Mouse (Mus musculus) forebrain, embryonic 10.5 days (tissue): Measurements from ENCODE around the gene Adamts10. TPM values are rescaled to one million over a fixed set of nuclear protein-coding genes. Genes with fewer than 3 reads are reported as not detected.

Experiments
- DNase-seq: peaks from one replicate; pipeline ENCODE4 v3.0.0-alpha.2; 2017; ENCODE audit warnings: low spot score; ENCODE audit errors: extremely low spot score
- H3K27ac ChIP-seq: fragments of 300-500 bp; sonication (generic); 2 replicates; pipeline ENCODE4 v1.5.1; 2016; ENCODE audit warnings: mild to moderate bottlenecking
- H3K27me3 ChIP-seq: fragments of 300-500 bp; sonication (generic); 2 replicates; pipeline ENCODE4 v1.6.1; 2016; ENCODE audit warnings: mild to moderate bottlenecking; ENCODE audit not compliant: poor library complexity, severe bottlenecking
- H3K36me3 ChIP-seq: fragments of 300-500 bp; sonication (generic); replicated peaks from 2 replicates; pipeline ENCODE4 v1.6.1; 2016; ENCODE audit warnings: mild to moderate bottlenecking, moderate library complexity
- H3K4me1 ChIP-seq: fragments of 300-500 bp; sonication (generic); 2 replicates; pipeline ENCODE4 v1.6.1; 2016
- H3K4me3 ChIP-seq: fragments of 300-500 bp; sonication (generic); 2 replicates; pipeline ENCODE4 v1.5.1; 2016; ENCODE audit warnings: mild to moderate bottlenecking, moderate library complexity
- H3K9me3 ChIP-seq: fragments of 300-500 bp; sonication (generic); 2 replicates; pipeline ENCODE4 v1.6.1; 2016; ENCODE audit warnings: mild to moderate bottlenecking, moderate library complexity
- WGBS: fragments of 180-500 bp; shearing (Covaris S2); methylation state at CpG from one replicate; pipeline ENCODE4 v1.1.7; 2016; 5-methylcytosine and 5-hydroxymethylcytosine counted together
- polyA plus RNA-seq: library from polyadenylated mRNA; unstranded; fragments of >200 nt; fragmentation: Nextera tagmentation; extraction: Ambion mirVana; gene quantifications from 2 replicates; pipeline ENCODE4 v1.2.1, GENCODE M21; 2016

Gene Adamts10
- polyA plus RNA-seq, 1 experiment from 2014 or later: 47.3 TPM

DNA sequence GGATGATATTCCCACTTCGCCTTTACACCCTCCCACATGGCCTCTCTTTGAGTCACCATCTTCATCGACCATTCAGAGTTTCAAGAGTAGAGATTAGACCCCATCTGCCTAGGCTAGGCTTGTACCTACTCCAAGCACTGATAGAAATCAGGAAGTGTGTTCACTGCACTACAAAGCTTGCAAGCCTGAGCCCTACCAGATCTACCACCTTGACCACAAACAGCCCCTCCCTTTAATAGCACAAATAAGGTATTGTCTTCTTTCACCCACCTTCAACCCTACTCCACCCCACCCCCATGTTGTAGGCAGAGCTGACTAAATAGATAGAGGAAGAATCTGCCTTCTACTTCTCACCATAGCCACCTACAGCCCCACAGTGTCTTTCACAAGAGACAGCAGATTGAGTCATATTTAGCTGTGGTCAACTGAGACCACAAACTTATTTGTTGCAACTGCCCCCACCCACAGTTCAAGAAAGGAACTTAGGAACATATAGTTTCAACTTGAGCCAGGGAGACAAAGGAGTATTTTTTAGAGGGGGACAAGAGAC lies 39.6 kb downstream of the Adamts10 start:
- DNase-seq: no peak
- Histone ChIP-seq H3K27me3 (no peaks in the 10 kb centered on the region), H3K27ac (no peak overlapping the region), H3K4me3 (no peak overlapping the region), H3K4me1 (no peaks in the 10 kb centered on the region), H3K36me3 (no peaks in the 10 kb centered on the region), H3K9me3 (0 out of 2 replicates have a peak, but pooled peaks cover 4% of the 10 kb centered on the region)
- 83% methylated on average over 2 of the region's 2 CpGs for WGBS

DNA sequence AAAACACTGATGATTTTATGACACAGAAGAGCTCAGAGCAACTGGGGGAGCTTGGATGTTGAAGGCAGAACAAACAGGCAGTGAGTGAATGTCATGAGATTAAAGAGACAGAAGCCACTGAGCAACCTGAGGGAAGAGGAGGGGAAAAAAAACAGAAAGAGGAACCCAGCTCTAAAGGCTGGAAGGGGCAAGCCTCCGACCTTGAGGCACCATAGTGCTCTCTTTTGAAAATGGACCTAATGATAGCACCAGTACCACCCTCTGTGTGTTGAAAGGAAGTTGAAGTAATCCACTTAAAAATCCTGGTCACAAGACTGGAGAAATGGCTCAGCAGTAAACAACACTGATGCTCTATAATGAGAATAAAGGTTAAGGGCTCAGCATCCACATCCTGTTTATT lies 40.6 kb downstream of the Adamts10 start:
- Histone ChIP-seq H3K36me3 (no peaks in the 10 kb centered on the region), H3K9me3 (0 out of 2 replicates have a peak, but pooled peaks cover 4% of the 10 kb centered on the region), H3K27ac (no peak overlapping the region), H3K4me1 (no peaks in the 10 kb centered on the region), H3K4me3 (no peak overlapping the region), H3K27me3 (no peaks in the 10 kb centered on the region)
- DNase-seq: no peak
- 68% methylated on average over 1 of the region's 1 CpGs for WGBS

GRCm38 (mm10) chr17:33566182-33566581 lies 42.2 kb downstream of the Adamts10 start:
- DNase-seq: no peak
- H3K27ac ChIP-seq: no peak overlapping the region
- H3K9me3 ChIP-seq: 0 out of 2 replicates have a peak, but pooled peaks cover 4% of the 10 kb centered on the region
- H3K36me3 ChIP-seq: no peaks in the 10 kb centered on the region
- no peak overlapping the region for H3K4me3 ChIP-seq
- 90% methylated on average over 2 of the region's 2 CpGs for WGBS
- no peaks in the 10 kb centered on the region for H3K4me1 ChIP-seq
- no peaks in the 10 kb centered on the region for H3K27me3 ChIP-seq

GRCm38 (mm10) chr17:33584061-33584460 lies 60.1 kb downstream of the Adamts10 start:
- H3K36me3 ChIP-seq: no peaks in the 10 kb centered on the region
- H3K27ac ChIP-seq: no peak overlapping the region
- no peaks in the 10 kb centered on the region for H3K9me3 ChIP-seq
- DNase-seq: no peak
- H3K27me3 ChIP-seq: no peaks in the 10 kb centered on the region
- H3K4me3 ChIP-seq: no peak overlapping the region
- WGBS: 89% methylated on average over 4 of the region's 4 CpGs
- H3K4me1 ChIP-seq: no peaks in the 10 kb centered on the region

GRCm38 (mm10) chr17:33586011-33586410 lies 62.0 kb downstream of the Adamts10 start:
- DNase-seq: no peak
- Histone ChIP-seq H3K36me3 (no peaks in the 10 kb centered on the region), H3K27me3 (no peaks in the 10 kb centered on the region), H3K4me1 (no peaks in the 10 kb centered on the region), H3K27ac (no peak overlapping the region), H3K9me3 (no peaks in the 10 kb centered on the region), H3K4me3 (no peak overlapping the region)
- whole genome bisulfite sequencing: 70% methylated on average over 17 of the region's 17 CpGs

GRCm38 (mm10) chr17:33597271-33597670 lies 73.3 kb downstream of the Adamts10 start:
- no peak overlapping the region for H3K27ac ChIP-seq
- no peaks in the 10 kb centered on the region for H3K36me3 ChIP-seq
- peaks cover 15% of the 10 kb centered on the region; the same call in 1 of the 2 replicates for H3K9me3 ChIP-seq
- no peak overlapping the region for H3K4me3 ChIP-seq
- no peaks in the 10 kb centered on the region for H3K4me1 ChIP-seq
- DNase-seq: no peak
- no peaks in the 10 kb centered on the region for H3K27me3 ChIP-seq

GRCm38 (mm10) chr17:33598506-33598905 lies 74.5 kb downstream of the Adamts10 start:
- Histone ChIP-seq H3K4me1 (no peaks in the 10 kb centered on the region), H3K4me3 (no peak overlapping the region), H3K9me3 (peaks cover 15% of the 10 kb centered on the region; the same call in 1 of the 2 replicates), H3K27ac (no peak overlapping the region), H3K27me3 (no peaks in the 10 kb centered on the region), H3K36me3 (no peaks in the 10 kb centered on the region)
- no peak for DNase-seq
- WGBS: 94% methylated on average over 5 of the region's 5 CpGs

DNA sequence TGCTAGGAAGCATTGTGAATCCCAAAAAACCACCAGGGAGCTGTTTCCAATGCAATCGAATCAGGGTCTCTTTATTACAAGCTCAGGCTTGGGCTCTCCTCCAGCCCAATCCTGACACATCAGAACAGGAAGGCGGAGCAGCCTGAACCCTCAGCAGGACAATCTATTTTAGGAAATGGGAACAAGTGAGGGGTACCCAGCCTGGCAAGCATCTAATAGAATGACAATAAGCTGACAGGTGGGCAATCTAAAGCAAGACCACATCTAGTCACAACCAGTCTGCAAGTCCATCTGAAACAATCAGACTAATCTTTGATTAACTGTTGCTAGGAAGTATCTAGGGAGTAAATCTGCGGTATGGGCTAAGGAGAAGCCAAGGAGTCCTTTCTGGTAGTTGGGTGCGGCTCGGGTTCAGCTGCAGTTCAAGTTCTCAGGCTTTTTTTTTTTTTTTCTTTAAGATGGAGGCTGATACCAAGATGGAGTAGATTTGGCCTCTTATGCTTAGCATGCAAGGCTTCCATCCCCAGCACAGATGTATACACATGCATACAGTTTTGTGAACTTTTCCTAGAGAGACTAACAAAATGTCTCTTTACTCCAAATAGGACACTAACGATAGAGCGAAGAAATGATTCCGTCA lies 76.0 kb downstream of the Adamts10 start:
- Histone ChIP-seq H3K27me3 (no peaks in the 10 kb centered on the region), H3K9me3 (peaks cover 15% of the 10 kb centered on the region; the same call in 1 of the 2 replicates), H3K27ac (no peak overlapping the region), H3K4me3 (no peak overlapping the region), H3K4me1 (no peaks in the 10 kb centered on the region), H3K36me3 (no peaks in the 10 kb centered on the region)
- WGBS: 90% methylated on average over 8 of the region's 8 CpGs
- DNase-seq: no peak

DNA sequence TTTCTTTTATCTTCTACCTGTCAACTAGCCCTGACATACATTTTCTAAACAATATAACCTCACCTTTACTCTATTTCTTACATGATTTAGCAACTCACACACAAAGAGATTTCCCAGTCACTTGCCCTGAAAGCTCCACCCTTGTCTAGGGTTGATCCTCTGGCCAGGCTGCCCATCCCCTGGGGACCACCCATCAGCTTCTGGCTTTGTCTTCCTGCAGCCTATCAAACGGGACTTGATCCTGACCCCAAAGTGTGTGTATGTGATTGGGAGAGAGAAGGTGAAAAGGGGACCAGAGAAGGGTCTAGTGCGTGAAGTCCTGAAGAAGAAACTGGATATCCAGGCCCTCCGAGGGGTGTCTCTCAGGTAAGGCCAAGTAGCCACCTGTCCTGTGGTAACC lies 76.8 kb downstream of the Adamts10 start:
- Histone ChIP-seq H3K27me3 (no peaks in the 10 kb centered on the region), H3K4me3 (no peak overlapping the region), H3K9me3 (peaks cover 15% of the 10 kb centered on the region; the same call in 1 of the 2 replicates), H3K4me1 (no peaks in the 10 kb centered on the region), H3K27ac (no peak overlapping the region), H3K36me3 (no peaks in the 10 kb centered on the region)
- DNase-seq: no peak
- WGBS: 86% methylated on average over 3 of the region's 3 CpGs

DNA sequence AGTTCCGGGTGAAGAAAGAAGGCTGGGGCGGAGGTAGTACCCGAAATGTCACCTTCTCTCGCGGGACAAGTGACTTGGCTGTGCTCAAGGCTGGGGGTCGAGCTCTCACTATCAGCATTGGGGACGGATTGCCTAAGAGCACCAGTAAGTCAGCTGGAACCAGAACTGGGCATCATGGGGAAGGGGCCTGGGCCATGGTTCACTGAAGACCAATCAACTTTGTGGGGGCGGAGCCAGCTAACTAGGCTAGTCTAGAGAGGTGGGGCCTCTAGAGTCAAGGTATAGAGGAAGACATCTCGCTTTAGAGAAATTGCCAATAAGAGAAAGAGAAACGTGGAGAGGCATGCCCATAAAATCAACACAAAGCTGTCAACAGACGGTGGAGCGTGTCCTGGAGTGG lies 77.9 kb downstream of the Adamts10 start:
- no peaks in the 10 kb centered on the region for H3K27me3 ChIP-seq
- peaks cover 15% of the 10 kb centered on the region; the same call in 1 of the 2 replicates for H3K9me3 ChIP-seq
- 86% methylated on average over 12 of the region's 12 CpGs for WGBS
- no peak overlapping the region for H3K4me3 ChIP-seq
- H3K36me3 ChIP-seq: no peaks in the 10 kb centered on the region
- no peak for DNase-seq
- no peaks in the 10 kb centered on the region for H3K4me1 ChIP-seq
- no peak overlapping the region for H3K27ac ChIP-seq

Other genes starting within 250 kb of the Adamts10 start
- 9.5 and 12.2 TPM in 2 replicates for gene Zfp955b, start 234.7 kb upstream of the Adamts10 start, polyA plus RNA-seq
- 12.3 and 13.0 TPM in 2 replicates for gene Zfp81, start 165.3 kb upstream of the Adamts10 start, polyA plus RNA-seq
- gene Zfp101, start 129.6 kb upstream of the Adamts10 start, polyA plus RNA-seq: 18.3 and 20.4 TPM in 2 replicates
- gene Actl9, start 91.3 kb upstream of the Adamts10 start, polyA plus RNA-seq: not detected in 2 replicates
- 1.6 and 2.2 TPM in 2 replicates for gene Myo1f, start 31.5 kb downstream of the Adamts10 start, polyA plus RNA-seq
- gene Zfp414, start 104.9 kb downstream of the Adamts10 start, polyA plus RNA-seq: 47.6 and 51.2 TPM in 2 replicates
- gene Pram1, start 113.9 kb downstream of the Adamts10 start, polyA plus RNA-seq: 0.31 and 0.39 TPM in 2 replicates
- 515 and 568 TPM in 2 replicates for gene Hnrnpm, start 162.7 kb downstream of the Adamts10 start, polyA plus RNA-seq
- gene March2, start 194.5 kb downstream of the Adamts10 start, polyA plus RNA-seq: 29.5 and 33.1 TPM in 2 replicates
- 338 and 346 TPM in 2 replicates for gene Rab11b, start 236.3 kb downstream of the Adamts10 start, polyA plus RNA-seq